Mouse (Mus musculus) lung, postnatal 10 days (tissue): ENCODE data around the gene Kptn.

Source experiments
- DNase-seq: peaks from one replicate; pipeline ENCODE4 v3.0.0; 2021

Gene Kptn

GRCm38 (mm10) chr7:16172141-16172581 is 52.5 kb downstream of the Kptn start:
- no peak for DNase-seq

- no peak for DNase-seq
These were observed 53.0 kb downstream of the Kptn start for GRCm38 (mm10) chr7:16172586-16173140.

- DNase-seq: no peak
These were observed 53.5 kb downstream of the Kptn start for GRCm38 (mm10) chr7:16173146-16173545.

GRCm38 (mm10) chr7:16174597-16175541 is 55.2 kb downstream of the Kptn start, which contains the start of gene Meis3:
Gene Meis3 (plus strand): TSS chr7:16175090.
- DNase-seq: peak; percentile 80

GRCm38 (mm10) chr7:16175542-16175931 is 55.8 kb downstream of the Kptn start:
- no peak for DNase-seq
